Mouse (Mus musculus) cerebellum, adult 9-11 months (tissue): ENCODE data around the gene Cep78.

Experiments
- DNase-seq: peaks from one replicate; pipeline ENCODE4 v3.0.0; 2022

Cep78 gene

GRCm38 (mm10) chr19:15984449-15985171, at the start of gene Cep78:
Cep78 (minus strand) TSS chr19:15984989.
- peak; percentile 93 for DNase-seq

GRCm38 (mm10) chr19:16031276-16031675, 46.5 kb upstream of the Cep78 start:
- no peak for DNase-seq

- DNase-seq: peak; percentile 63
Observed at GRCm38 (mm10) chr19:16029253-16029771, 44.5 kb upstream of the Cep78 start.

- no peak for DNase-seq
Observed at GRCm38 (mm10) chr19:16028746-16029252, 44.0 kb upstream of the Cep78 start.

- DNase-seq: no peak
Observed at GRCm38 (mm10) chr19:16027876-16028670, 43.3 kb upstream of the Cep78 start.

- no peak for DNase-seq
Observed at GRCm38 (mm10) chr19:16026276-16026675, 41.5 kb upstream of the Cep78 start.

GRCm38 (mm10) chr19:16022178-16022577, 37.4 kb upstream of the Cep78 start:
- no peak for DNase-seq

- no peak for DNase-seq
Observed at GRCm38 (mm10) chr19:16016171-16016570, 31.4 kb upstream of the Cep78 start.

- no peak for DNase-seq
Observed at GRCm38 (mm10) chr19:16015191-16015968, 30.6 kb upstream of the Cep78 start.

GRCm38 (mm10) chr19:16009746-16010337, 25.1 kb upstream of the Cep78 start:
- no peak for DNase-seq

GRCm38 (mm10) chr19:16009111-16009510, 24.3 kb upstream of the Cep78 start:
- no peak for DNase-seq

GRCm38 (mm10) chr19:16007131-16007530, 22.3 kb upstream of the Cep78 start:
- DNase-seq: no peak

GRCm38 (mm10) chr19:15998157-15998556, 13.4 kb upstream of the Cep78 start:
- DNase-seq: peak; percentile 46

GRCm38 (mm10) chr19:15996901-15997564, 12.2 kb upstream of the Cep78 start:
- DNase-seq: peak; percentile 85

- DNase-seq: no peak
Observed at GRCm38 (mm10) chr19:15990102-15990501, 5.3 kb upstream of the Cep78 start.

GRCm38 (mm10) chr19:15985172-15985713, 454 bp upstream of the Cep78 start:
- no peak for DNase-seq

- peak; percentile 28 for DNase-seq
Observed at GRCm38 (mm10) chr19:15983739-15984344, 947 bp downstream of the Cep78 start.

- DNase-seq: peak; percentile 47
Observed at GRCm38 (mm10) chr19:15982926-15983738, 1.7 kb downstream of the Cep78 start.

GRCm38 (mm10) chr19:15981861-15982260, 2.9 kb downstream of the Cep78 start:
- peak; percentile 60 for DNase-seq

GRCm38 (mm10) chr19:15973365-15973764, 11.4 kb downstream of the Cep78 start:
- DNase-seq: no peak
